Mouse (Mus musculus): Measurements from ENCODE around the gene Col18a1. TPM values are rescaled to one million over a fixed set of nuclear protein-coding genes. Genes with fewer than 3 reads are reported as not detected.

Col18a1 gene
- total and polyA plus RNA-seq, 2 experiments from 2014 or later, result 11.7 to 28.4 TPM

GRCm38 (mm10) chr10:77038579-77039174 is 127.7 kb downstream of the Col18a1 start:
- Histone ChIP-seq H3K4me2 (ENCODE audit: low read depth) (no peak overlapping the region), H3K9ac (no peak overlapping the region), H3K36me3 (ENCODE audit: insufficient read depth) (peaks cover 52% of the 10 kb centered on the region), H3K4me1 (ENCODE audit: insufficient read depth) (peaks cover 14% of the 10 kb centered on the region), H3K9me3 (ENCODE audit: low read length) (no peaks in the 10 kb centered on the region), H3K27me3 (ENCODE audit: insufficient read depth, low read length) (no peaks in the 10 kb centered on the region), H3K4me3 (ENCODE audit: low read depth, low read length) (no peak overlapping the region), H3K27ac (ENCODE audit: low read depth, low read length) (no peak overlapping the region)
- ATAC-seq (no peak), DNase-seq (no peak)
- no peak for TF ChIP-seq CTCF (IDR thresholded peaks at IDR 0.05; ENCODE audit: low read depth)
- WGBS, result 54% methylated on average over 8 of the region's 8 CpGs

DNA sequence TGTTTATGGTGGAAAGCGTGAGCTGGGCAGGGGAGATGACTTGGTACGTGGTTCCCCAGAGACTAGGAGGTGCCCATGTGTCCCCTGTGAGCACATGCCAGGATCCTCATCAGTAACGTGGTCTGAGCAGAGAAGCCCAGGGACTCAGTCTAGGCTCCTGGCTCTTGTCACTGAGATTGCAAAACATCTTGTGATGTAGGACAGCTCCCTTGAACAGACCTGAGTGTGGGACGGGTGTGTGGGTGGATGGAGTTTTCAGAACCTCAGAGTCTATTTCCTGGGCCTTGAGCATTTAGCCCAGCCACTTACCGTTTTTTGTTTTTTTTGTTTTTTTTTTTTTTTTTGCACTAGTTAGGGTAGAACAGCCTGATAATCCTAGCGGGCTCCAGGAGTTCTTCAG is 130.9 kb downstream of the Col18a1 start:
- no peak for TF ChIP-seq CTCF (IDR thresholded peaks at IDR 0.05; ENCODE audit: low read depth)
- no peak for ATAC-seq
- 83% methylated on average over 6 of the region's 6 CpGs for WGBS
- H3K27me3 ChIP-seq (ENCODE audit: insufficient read depth, low read length), result no peaks in the 10 kb centered on the region
- no peak for DNase-seq
- peaks cover 15% of the 10 kb centered on the region for H3K4me1 ChIP-seq (ENCODE audit: insufficient read depth)
- no peak overlapping the region for H3K9ac ChIP-seq
- H3K27ac ChIP-seq (ENCODE audit: low read depth, low read length), result no peak overlapping the region
- no peaks in the 10 kb centered on the region for H3K9me3 ChIP-seq (ENCODE audit: low read length)
- H3K4me2 ChIP-seq (ENCODE audit: low read depth), result no peak overlapping the region
- H3K36me3 ChIP-seq (ENCODE audit: insufficient read depth), result peaks cover 22% of the 10 kb centered on the region
- no peak overlapping the region for H3K4me3 ChIP-seq (ENCODE audit: low read depth, low read length)

DNA sequence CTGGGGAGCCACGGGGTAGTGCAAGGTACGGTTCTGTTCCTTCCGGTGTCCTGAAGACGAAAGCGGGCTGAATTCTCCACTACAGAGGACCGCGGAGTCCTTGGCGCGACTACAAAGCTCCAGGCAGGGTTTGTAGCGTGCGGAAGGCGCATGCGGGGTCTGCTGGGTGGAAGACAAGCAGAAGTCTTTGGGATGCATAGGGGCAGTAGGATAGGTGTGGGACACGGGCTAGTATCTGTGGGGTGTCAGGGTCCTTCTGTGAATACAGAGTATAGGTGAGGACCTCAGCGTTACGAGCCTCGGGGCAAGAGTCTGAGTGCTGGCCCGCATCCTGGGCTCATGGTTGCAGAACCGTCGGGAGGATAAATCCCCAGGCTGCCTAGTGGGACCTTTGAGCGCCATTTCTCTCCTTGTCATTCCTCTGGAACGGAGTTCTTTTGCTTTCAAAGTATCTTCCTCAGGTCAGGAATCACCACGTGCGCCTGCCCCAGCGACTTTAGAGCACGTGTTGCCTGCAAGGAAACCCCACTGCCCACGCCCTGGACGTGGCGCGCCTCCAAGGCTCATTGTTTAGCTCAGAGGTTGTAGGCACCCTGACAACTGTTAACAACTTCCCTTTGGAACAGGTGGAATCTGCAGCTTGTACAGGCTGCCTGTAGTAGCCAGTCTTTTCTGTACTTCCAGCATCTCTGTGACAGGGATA is 132.9 kb downstream of the Col18a1 start:
- Histone ChIP-seq H3K27ac (ENCODE audit: low read depth, low read length) (peak overlapping the region; percentile 87), H3K27me3 (ENCODE audit: insufficient read depth, low read length) (no peaks in the 10 kb centered on the region), H3K9me3 (ENCODE audit: low read length) (no peaks in the 10 kb centered on the region), H3K4me2 (ENCODE audit: low read depth) (peak overlapping the region; percentile 97), H3K36me3 (ENCODE audit: insufficient read depth) (peaks cover 4% of the 10 kb centered on the region), H3K4me3 (ENCODE audit: low read depth, low read length) (peak overlapping the region; percentile 61), H3K4me1 (ENCODE audit: insufficient read depth) (peaks cover 15% of the 10 kb centered on the region), H3K9ac (peak overlapping the region; percentile 69)
- no peak for DNase-seq
- 1% methylated on average over 30 of the region's 30 CpGs for WGBS
- no peak for TF ChIP-seq CTCF (IDR thresholded peaks at IDR 0.05; ENCODE audit: low read depth)
- ATAC-seq, result peak; percentile 79

DNA sequence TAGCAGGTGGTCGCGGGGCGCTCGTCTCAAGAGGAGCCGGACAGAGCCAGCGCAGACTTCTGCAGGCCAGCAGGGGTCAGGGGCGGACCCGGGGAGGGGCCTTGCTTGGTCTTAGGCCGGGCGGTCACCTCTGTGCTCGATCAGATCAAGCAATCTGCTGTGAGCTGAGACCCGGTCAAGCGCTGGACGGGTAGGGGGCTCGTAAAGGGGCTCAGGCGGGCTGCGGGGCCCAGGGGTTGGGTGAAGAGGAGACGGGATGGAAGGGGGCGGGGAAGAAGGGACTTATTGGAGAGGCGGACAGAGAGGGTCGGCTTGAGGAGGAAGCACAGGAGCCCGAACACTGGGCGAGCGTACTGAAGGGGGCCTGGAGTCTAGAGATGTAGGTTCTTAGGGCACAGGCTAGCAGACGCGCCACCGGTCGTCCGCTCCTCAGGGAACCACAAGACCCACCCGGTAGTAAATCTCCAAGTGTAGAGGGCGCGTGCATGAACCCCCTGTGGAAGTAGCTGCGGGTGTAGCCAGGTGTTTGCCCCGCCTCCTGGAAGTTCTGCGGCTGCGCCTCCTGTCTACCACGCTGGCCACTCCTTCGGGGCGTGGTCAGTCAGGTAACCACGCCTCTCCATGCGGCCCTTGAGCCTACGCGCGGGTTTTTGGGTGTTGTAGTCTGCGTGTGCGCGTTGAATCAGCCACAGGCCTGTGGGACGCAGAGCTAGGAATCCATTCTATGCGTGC is 133.6 kb downstream of the Col18a1 start:
- TF ChIP-seq CTCF (IDR thresholded peaks at IDR 0.05; ENCODE audit: low read depth), result peak; percentile 41; the same call in 1 of the 2 replicates
- ATAC-seq, result peak; percentile 97
- Histone ChIP-seq H3K27ac (ENCODE audit: low read depth, low read length) (peak overlapping the region; percentile 87), H3K4me1 (ENCODE audit: insufficient read depth) (peaks cover 15% of the 10 kb centered on the region), H3K4me2 (ENCODE audit: low read depth) (peak overlapping the region; percentile 97), H3K27me3 (ENCODE audit: insufficient read depth, low read length) (no peaks in the 10 kb centered on the region), H3K9ac (peak overlapping the region; percentile 69), H3K9me3 (ENCODE audit: low read length) (no peaks in the 10 kb centered on the region), H3K4me3 (ENCODE audit: low read depth, low read length) (peak overlapping the region; percentile 61), H3K36me3 (ENCODE audit: insufficient read depth) (no peaks in the 10 kb centered on the region)
- 2% methylated on average over 49 of the region's 49 CpGs for WGBS
- DNase-seq, result peak; percentile 99

DNA sequence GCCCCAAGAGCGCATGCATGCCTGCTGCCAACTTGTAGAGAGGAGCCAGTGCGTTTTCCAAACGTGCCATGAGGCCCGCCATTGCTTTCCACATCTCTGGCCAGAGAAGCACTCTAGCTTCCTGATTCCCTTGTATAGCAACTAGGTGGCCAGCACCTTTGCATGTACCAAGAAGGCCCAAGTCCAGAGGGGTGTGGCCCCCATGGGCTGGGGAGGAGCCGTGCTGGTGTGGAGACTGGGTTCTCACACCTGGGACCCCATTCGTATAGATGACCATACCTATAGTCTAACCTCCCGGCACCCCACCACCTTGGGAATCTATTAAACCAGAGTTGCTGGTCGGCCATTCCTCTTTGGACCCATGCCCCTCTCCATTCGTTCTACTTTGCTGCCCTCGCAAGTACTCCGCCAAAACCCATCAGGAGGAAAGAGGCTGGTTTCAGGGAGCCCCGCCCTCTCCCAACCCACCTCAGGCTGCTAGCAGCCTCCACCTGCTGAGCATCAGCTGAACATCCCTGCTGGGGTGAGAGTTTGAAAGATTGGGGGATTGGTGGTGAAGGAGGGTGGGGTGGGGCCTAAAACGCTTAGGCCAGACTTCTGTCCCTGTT is 134.5 kb downstream of the Col18a1 start, which contains the start of gene Slc19a1:
Gene Slc19a1, plus strand, starts transcription at position 474 of the 608 bp plus-strand sequence.
- WGBS, result 45% methylated on average over 13 of the region's 13 CpGs
- peak within 1 kb of the TSS; percentile 87 for H3K27ac ChIP-seq (ENCODE audit: low read depth, low read length)
- H3K36me3 ChIP-seq (ENCODE audit: insufficient read depth), result no peaks in the 10 kb centered on the region
- no peaks in the 10 kb centered on the region for H3K9me3 ChIP-seq (ENCODE audit: low read length)
- DNase-seq (no peak), ATAC-seq (no peak)
- no peak for TF ChIP-seq CTCF (IDR thresholded peaks at IDR 0.05; ENCODE audit: low read depth)
- H3K4me2 ChIP-seq (ENCODE audit: low read depth), result peak within 1 kb of the TSS; percentile 97
- H3K4me3 ChIP-seq (ENCODE audit: low read depth, low read length), result peak within 1 kb of the TSS; percentile 61
- peaks cover 15% of the 10 kb centered on the region for H3K4me1 ChIP-seq (ENCODE audit: insufficient read depth)
- H3K9ac ChIP-seq, result peak within 1 kb of the TSS; percentile 69
- H3K27me3 ChIP-seq (ENCODE audit: insufficient read depth, low read length), result no peaks in the 10 kb centered on the region

GRCm38 (mm10) chr10:77030666-77031065 is 135.7 kb downstream of the Col18a1 start:
- Histone ChIP-seq H3K4me2 (ENCODE audit: low read depth) (no peak overlapping the region), H3K4me1 (ENCODE audit: insufficient read depth) (peaks cover 15% of the 10 kb centered on the region), H3K9me3 (ENCODE audit: low read length) (no peaks in the 10 kb centered on the region), H3K27me3 (ENCODE audit: insufficient read depth, low read length) (no peaks in the 10 kb centered on the region), H3K27ac (ENCODE audit: low read depth, low read length) (no peak overlapping the region), H3K4me3 (ENCODE audit: low read depth, low read length) (no peak overlapping the region), H3K9ac (no peak overlapping the region), H3K36me3 (ENCODE audit: insufficient read depth) (no peaks in the 10 kb centered on the region)
- ATAC-seq (no peak), DNase-seq (no peak)
- WGBS, result 89% methylated on average over 5 of the region's 5 CpGs
- TF ChIP-seq CTCF (IDR thresholded peaks at IDR 0.05; ENCODE audit: low read depth), result no peak
